Mouse (Mus musculus): ENCODE results near the gene Chst14. TPM values are rescaled to one million over a fixed set of nuclear protein-coding genes. Genes with fewer than 3 reads are reported as not detected.
A peak's percentile ranks its signal among the peaks of the same experiment; 100 is the strongest.

Chst14 gene
- polyA plus RNA-seq, 1 experiment from 2014 or later = 21.6 TPM

DNA sequence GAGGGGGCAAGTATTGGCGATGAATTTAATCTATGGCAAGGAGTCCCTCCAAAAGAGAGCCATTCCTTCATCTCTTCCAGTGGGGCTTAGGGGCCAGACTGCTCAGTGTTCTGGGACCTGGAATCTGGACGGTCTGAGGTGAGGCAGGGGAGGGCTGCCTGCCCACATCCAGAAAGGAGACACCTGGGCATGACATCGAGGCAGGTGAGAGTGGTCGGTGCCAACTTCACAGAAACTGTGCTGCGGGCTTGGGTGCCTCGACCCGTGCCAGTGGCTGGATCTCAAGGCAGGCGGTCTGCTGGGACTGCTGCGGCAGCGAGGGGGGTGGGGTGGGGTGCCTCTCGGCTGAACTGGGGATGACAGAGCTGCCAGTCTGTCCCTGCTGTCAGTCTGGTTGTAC, 28.5 kb upstream of the Chst14 start:
- H3K9ac ChIP-seq = 0 out of 2 replicates have a peak overlapping the region, but pooled peaks have one; percentile 44
- H3K36me3 ChIP-seq = no peaks in the 10 kb centered on the region
- H3K9me3 ChIP-seq = no peaks in the 10 kb centered on the region
- H3K27me3 ChIP-seq (replicated peaks) = peaks cover 81% of the 10 kb centered on the region
- peaks cover 39% of the 10 kb centered on the region for H3K4me1 ChIP-seq
- peak overlapping the region; percentile 87; the same call in 1 of the 2 replicates for H3K4me2 ChIP-seq
- no peak for ATAC-seq (ENCODE audit: extremely low read depth, insufficient number of reproducible peaks, low FRiP score, low TSS enrichment)
- no peak overlapping the region for H3K27ac ChIP-seq (replicated peaks)
- WGBS = 3% methylated on average over 11 of the region's 11 CpGs
- 0 out of 2 replicates have a peak overlapping the region, but pooled peaks have one; percentile 57 for H3K4me3 ChIP-seq

GRCm38 (mm10) chr2:118898771-118899170, 27.5 kb upstream of the Chst14 start:
- Histone ChIP-seq H3K9ac (no peak overlapping the region), H3K27ac (replicated peaks) (no peak overlapping the region), H3K4me2 (no peak overlapping the region), H3K36me3 (no peaks in the 10 kb centered on the region), H3K4me1 (peaks cover 49% of the 10 kb centered on the region), H3K27me3 (replicated peaks) (peaks cover 72% of the 10 kb centered on the region), H3K4me3 (no peak overlapping the region), H3K9me3 (no peaks in the 10 kb centered on the region)
- WGBS = 6% methylated on average over 4 of the region's 4 CpGs
- no peak for ATAC-seq (ENCODE audit: extremely low read depth, insufficient number of reproducible peaks, low FRiP score, low TSS enrichment)

DNA sequence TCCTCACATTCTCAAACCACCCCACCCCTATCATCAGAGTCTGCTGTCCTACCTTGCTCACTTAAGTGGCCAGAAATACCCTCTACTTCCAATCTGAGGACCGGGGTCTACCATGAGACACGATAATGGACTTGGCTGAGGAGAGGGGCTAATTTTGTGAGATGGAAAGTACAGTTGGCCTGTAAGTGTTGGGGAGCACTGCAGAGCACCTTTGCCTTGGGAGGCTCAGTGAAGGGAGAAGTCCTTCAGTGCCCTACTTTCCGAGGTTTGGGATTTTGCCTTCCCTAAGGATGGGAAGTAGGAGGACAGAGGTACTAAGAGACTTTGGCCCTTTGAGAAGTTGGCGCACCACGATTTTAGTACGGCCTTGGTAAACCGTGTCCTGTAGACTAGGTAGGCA, 27.0 kb upstream of the Chst14 start:
- Histone ChIP-seq H3K27ac (replicated peaks) (no peak overlapping the region), H3K27me3 (replicated peaks) (peaks cover 72% of the 10 kb centered on the region), H3K9ac (no peak overlapping the region), H3K4me2 (no peak overlapping the region), H3K4me3 (no peak overlapping the region), H3K36me3 (no peaks in the 10 kb centered on the region), H3K4me1 (peaks cover 54% of the 10 kb centered on the region), H3K9me3 (no peaks in the 10 kb centered on the region)
- WGBS = 15% methylated on average over 7 of the region's 7 CpGs
- ATAC-seq (ENCODE audit: extremely low read depth, insufficient number of reproducible peaks, low FRiP score, low TSS enrichment) = no peak

DNA sequence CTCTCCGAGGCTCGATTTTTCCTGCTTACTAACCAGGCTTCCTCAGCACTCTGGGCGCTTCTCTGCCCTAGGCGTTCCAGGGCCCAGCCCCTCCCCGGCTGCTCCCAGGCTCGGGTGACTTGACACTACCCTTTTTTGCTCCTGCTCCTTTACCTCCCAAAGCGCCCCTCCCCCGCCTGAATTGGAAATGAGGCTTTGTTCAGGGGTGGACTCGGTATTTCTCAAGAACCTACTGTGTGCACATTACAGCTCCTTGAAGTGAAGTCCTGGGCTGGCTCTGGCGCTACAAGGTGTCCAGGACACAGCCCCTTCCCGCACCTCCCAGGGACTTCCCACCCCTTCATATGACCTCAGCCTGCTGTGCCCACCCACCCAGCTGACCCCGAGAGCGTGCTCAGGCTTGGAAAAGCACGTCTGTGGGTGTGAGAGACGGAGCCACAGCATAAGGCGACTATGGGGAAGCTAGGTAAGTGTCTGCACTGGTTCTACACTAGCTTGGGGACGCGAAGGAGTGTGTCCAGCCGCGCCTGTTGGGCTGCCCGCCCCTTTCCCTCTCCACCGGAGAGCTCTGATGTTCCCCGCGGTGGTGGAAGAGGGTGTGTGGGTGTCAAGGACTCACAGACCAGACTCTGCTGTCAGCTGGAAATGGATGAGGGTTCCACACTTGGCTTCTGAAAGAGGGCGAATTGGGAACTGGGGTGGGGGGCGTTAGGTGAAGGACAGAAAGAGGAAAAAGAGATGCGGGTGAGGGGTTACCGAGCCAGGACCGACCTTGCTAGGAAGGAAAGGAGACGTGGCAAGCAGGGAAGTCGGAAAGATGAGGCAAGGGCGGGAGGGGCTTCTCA, 26.1 kb upstream of the Chst14 start, which contains the start of gene Bahd1:
TSS of gene Bahd1 (plus strand) at position 397 of the 845 bp plus-strand sequence.
- under 1% methylated on average over 32 of the region's 32 CpGs for WGBS
- H3K27ac ChIP-seq (replicated peaks) = no peak within 1 kb of the TSS
- peaks cover 63% of the 10 kb centered on the region for H3K27me3 ChIP-seq (replicated peaks)

DNA sequence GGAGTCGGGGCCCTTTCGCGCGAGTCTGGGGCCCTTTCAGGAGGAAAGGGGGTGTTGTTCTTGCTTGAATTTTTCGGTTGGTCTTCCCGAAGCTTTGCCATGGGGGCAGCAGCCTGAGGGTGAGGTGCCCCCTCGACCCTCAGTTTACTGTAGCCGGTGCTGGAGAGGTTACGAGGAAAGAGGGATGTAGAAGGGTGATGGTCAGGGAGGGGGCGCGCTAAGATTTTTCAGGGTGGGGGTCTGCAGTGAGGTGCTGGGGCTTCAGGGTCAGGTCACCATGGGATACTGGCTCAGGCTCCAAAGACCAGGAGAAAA, 25.5 kb upstream of the Chst14 start:
- Histone ChIP-seq H3K4me1 (peaks cover 59% of the 10 kb centered on the region), H3K27ac (replicated peaks) (no peak overlapping the region), H3K4me3 (peak overlapping the region; percentile 94), H3K4me2 (peak overlapping the region; percentile 99), H3K36me3 (no peaks in the 10 kb centered on the region), H3K9me3 (no peaks in the 10 kb centered on the region), H3K9ac (peak overlapping the region; percentile 79), H3K27me3 (replicated peaks) (peaks cover 57% of the 10 kb centered on the region)
- under 1% methylated on average over 11 of the region's 11 CpGs for WGBS
- no peak for ATAC-seq (ENCODE audit: extremely low read depth, insufficient number of reproducible peaks, low FRiP score, low TSS enrichment)

More for the DNA sequence above, 26.1 kb upstream of the Chst14 start, which contains the start of gene Bahd1:
- Histone ChIP-seq H3K4me3 (peak within 1 kb of the TSS; percentile 94), H3K9ac (peak within 1 kb of the TSS; percentile 79), H3K9me3 (no peaks in the 10 kb centered on the region), H3K4me2 (peak within 1 kb of the TSS; percentile 99), H3K36me3 (no peaks in the 10 kb centered on the region), H3K4me1 (peaks cover 60% of the 10 kb centered on the region)
- ATAC-seq (ENCODE audit: extremely low read depth, insufficient number of reproducible peaks, low FRiP score, low TSS enrichment) = no peak

- Histone ChIP-seq H3K9me3 (no peaks in the 10 kb centered on the region), H3K27me3 (replicated peaks) (peaks cover 51% of the 10 kb centered on the region), H3K9ac (peak overlapping the region; percentile 93), H3K27ac (replicated peaks) (peak overlapping the region; percentile 83), H3K4me2 (peak overlapping the region; percentile 99), H3K4me3 (peak overlapping the region; percentile 94), H3K4me1 (peaks cover 53% of the 10 kb centered on the region), H3K36me3 (no peaks in the 10 kb centered on the region)
- WGBS = under 1% methylated on average over 66 of the region's 120 CpGs
- ATAC-seq (ENCODE audit: extremely low read depth, insufficient number of reproducible peaks, low FRiP score, low TSS enrichment) = peak; percentile 86
Observed at GRCm38 (mm10) chr2:118901175-118902031, 24.9 kb upstream of the Chst14 start.

DNA sequence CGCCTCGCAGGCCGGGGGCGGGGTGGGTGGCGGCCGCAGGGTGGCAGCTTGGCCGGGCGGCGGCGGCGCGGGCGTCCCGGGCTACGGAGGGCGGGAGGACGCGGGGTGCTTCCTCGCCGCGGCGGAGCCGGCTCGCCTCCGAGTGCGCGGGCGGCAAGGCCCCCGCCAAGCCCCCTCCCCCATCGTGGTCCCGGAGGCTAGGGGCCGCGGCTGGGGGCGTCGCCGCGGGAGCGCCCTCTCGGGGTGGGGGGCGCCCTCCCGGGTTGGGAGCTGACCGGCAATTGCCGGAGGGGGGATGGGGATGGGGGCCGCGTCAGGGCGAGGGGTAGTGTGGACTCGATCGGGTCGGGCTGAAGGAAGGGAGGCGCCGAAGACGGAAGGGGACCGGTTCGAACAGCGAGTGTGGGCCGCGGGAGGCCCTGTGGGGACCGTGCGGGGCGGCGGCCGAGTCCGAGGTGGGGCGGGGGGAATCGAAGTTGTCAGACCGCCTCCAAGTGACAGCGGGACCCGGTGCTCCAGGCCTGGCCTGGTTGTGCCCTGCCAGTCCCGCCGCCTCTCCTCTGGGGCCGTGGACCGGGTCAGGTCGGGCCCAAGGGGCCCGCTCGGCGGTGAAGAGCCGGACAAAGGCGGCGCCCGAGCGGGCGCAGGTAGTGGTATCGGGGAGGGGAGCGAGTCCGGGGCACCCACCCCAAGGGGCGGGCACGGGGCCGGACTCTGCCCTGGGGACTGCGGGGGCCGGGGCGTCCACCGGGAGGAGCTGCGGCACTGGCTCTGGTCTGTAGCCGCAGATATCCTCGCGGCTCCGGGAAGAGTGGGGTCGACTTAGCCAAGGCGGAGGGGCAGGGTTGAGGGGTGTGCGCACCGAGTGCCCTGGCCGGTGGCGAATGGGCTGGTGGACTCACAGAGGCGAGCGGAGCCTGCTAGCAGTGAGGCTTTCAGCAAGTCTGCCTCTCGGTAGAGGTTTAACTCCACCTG, 24.0 kb upstream of the Chst14 start:
- peak overlapping the region; percentile 93 for H3K9ac ChIP-seq
- no peaks in the 10 kb centered on the region for H3K36me3 ChIP-seq
- peak overlapping the region; percentile 99 for H3K4me2 ChIP-seq
- H3K27ac ChIP-seq (replicated peaks) = peak overlapping the region; percentile 83
- under 1% methylated on average over 95 of the region's 106 CpGs for WGBS
- peaks cover 41% of the 10 kb centered on the region for H3K27me3 ChIP-seq (replicated peaks)
- no peaks in the 10 kb centered on the region for H3K9me3 ChIP-seq
- peak; percentile 8 for ATAC-seq (ENCODE audit: extremely low read depth, insufficient number of reproducible peaks, low FRiP score, low TSS enrichment)
- H3K4me3 ChIP-seq = peak overlapping the region; percentile 94
- H3K4me1 ChIP-seq = peaks cover 48% of the 10 kb centered on the region

DNA sequence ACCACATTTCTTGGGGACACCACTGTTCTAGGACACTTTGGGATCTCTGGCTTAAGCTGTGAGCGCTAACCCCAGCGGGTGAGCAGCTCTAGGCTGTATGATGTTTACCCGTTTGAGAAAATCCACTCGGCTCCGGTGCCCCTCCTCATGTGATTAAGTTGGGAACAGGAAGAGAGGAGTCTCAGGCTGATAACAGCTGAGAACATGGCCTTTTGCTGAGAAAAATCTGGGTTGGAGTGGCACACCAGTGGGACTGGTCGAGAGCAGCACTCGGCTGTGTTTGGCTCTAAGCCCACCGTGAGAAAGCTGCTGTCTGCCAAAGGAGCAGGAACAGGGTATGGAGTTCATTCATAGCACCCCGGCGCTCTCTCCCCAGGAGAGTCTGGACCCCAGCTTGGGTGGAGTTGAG, 23.0 kb upstream of the Chst14 start:
- H3K9ac ChIP-seq = peak overlapping the region; percentile 93
- H3K36me3 ChIP-seq = no peaks in the 10 kb centered on the region
- H3K4me2 ChIP-seq = peak overlapping the region; percentile 99
- peak overlapping the region; percentile 94 for H3K4me3 ChIP-seq
- WGBS = 11% methylated on average over 10 of the region's 10 CpGs
- H3K9me3 ChIP-seq = no peaks in the 10 kb centered on the region
- H3K27ac ChIP-seq (replicated peaks) = peak overlapping the region; percentile 25; the same call in 1 of the 2 replicates
- peaks cover 31% of the 10 kb centered on the region for H3K27me3 ChIP-seq (replicated peaks)
- ATAC-seq (ENCODE audit: extremely low read depth, insufficient number of reproducible peaks, low FRiP score, low TSS enrichment) = no peak
- H3K4me1 ChIP-seq = peaks cover 42% of the 10 kb centered on the region

- Histone ChIP-seq H3K4me3 (no peak overlapping the region), H3K9me3 (no peaks in the 10 kb centered on the region), H3K4me2 (no peak overlapping the region), H3K27me3 (replicated peaks) (peaks cover 9% of the 10 kb centered on the region), H3K36me3 (no peaks in the 10 kb centered on the region), H3K27ac (replicated peaks) (no peak overlapping the region), H3K9ac (no peak overlapping the region), H3K4me1 (peaks cover 33% of the 10 kb centered on the region)
- WGBS = 85% methylated on average over 7 of the region's 7 CpGs
- ATAC-seq (ENCODE audit: extremely low read depth, insufficient number of reproducible peaks, low FRiP score, low TSS enrichment) = no peak
Observed at GRCm38 (mm10) chr2:118905433-118906117, 20.7 kb upstream of the Chst14 start.

GRCm38 (mm10) chr2:118906118-118906492, 20.2 kb upstream of the Chst14 start:
- 87% methylated on average over 5 of the region's 5 CpGs for WGBS
- Histone ChIP-seq H3K27me3 (replicated peaks) (peaks cover 6% of the 10 kb centered on the region; the same call in 1 of the 2 replicates), H3K9ac (no peak overlapping the region), H3K27ac (replicated peaks) (no peak overlapping the region), H3K4me1 (peaks cover 30% of the 10 kb centered on the region), H3K9me3 (no peaks in the 10 kb centered on the region), H3K36me3 (no peaks in the 10 kb centered on the region), H3K4me2 (no peak overlapping the region), H3K4me3 (no peak overlapping the region)
- no peak for ATAC-seq (ENCODE audit: extremely low read depth, insufficient number of reproducible peaks, low FRiP score, low TSS enrichment)
